Mouse (Mus musculus): ENCODE data around the gene 2010003K11Rik. TPM values are rescaled to one million over a fixed set of nuclear protein-coding genes. Genes with fewer than 3 reads are reported as not detected.

The 2010003K11Rik gene
- total and polyA plus RNA-seq, 3 experiments: not detected

GRCm38 (mm10) chr19:4497263-4497973, 965 bp downstream of the 2010003K11Rik start (continued):
- 0 out of 2 replicates have a peak, but pooled peaks have one; percentile 10 for TF ChIP-seq ELF1 (IDR thresholded peaks at IDR 0.05; ENCODE audit: low read depth, low read length)
- TF ChIP-seq JUND (conservative IDR thresholded peaks at IDR 0.05; ENCODE audit: low read depth, low read length): no peak
- peak; percentile 27; the same call in 1 of the 2 replicates for TF ChIP-seq MAX (IDR thresholded peaks at IDR 0.05; ENCODE audit: low read length)

GRCm38 (mm10) chr19:4496535-4497262, 1.7 kb downstream of the 2010003K11Rik start:
- no peaks in the 10 kb centered on the region for H3K79me2 ChIP-seq (replicated peaks; ENCODE audit: control insufficient read depth, extremely low read depth, insufficient read depth, poor library complexity, severe bottlenecking)
- H3K4me3 ChIP-seq (replicated peaks in 1 of 3; ENCODE audit: low read depth in 2 of 3, low read length in 2 of 3, poor library complexity in 1 of 3): no peak overlapping the region
- peaks cover 0 to 15% of the 10 kb centered on the region in 2 experiments; a peak in 2 of 4 replicates for H3K4me1 ChIP-seq (ENCODE audit: control insufficient read depth in 1 of 2, insufficient read depth in 2 of 2)
- TF ChIP-seq USF2 (conservative IDR thresholded peaks at IDR 0.05; ENCODE audit: low read depth, low read length) (no peak), MAX (IDR thresholded peaks at IDR 0.05; ENCODE audit: low read length) (no peak), JUN (IDR thresholded peaks at IDR 0.05; ENCODE audit: insufficient read depth, low read depth, low read length) (no peak), HCFC1 (IDR thresholded peaks at IDR 0.05; ENCODE audit: low read depth, low read length) (no peak), NELFE (IDR thresholded peaks at IDR 0.05; ENCODE audit: low read depth, low read length) (no peak), RAD21 (IDR thresholded peaks at IDR 0.05; ENCODE audit: low read depth, low read length) (no peak)
- H3K9ac ChIP-seq (ENCODE audit: insufficient read depth, low read depth): no peak overlapping the region
- no peak overlapping the region for H3K4me2 ChIP-seq (ENCODE audit: insufficient read depth, low read depth, poor library complexity, severe bottlenecking)
- no peak overlapping the region for H3K27ac ChIP-seq (ENCODE audit: insufficient read depth, low read depth)
- dilution Hi-C loops (cut with MboI; ENCODE audit: extremely low pct_ligation_motif_present, extremely low pct_unique_long_range_greater_than_20kb, low sequenced_read_pairs) (no loop called here), in situ Hi-C loops (cut with MboI; ENCODE audit: low pct_ligation_motif_present, low pct_unique_long_range_greater_than_20kb, low sequenced_read_pairs) (loop anchor here (5.0 to 25.0 kb wide), 4 partner anchors 128 to 491 kb away; partner anchors contain the start of genes Ctsf, Npas4 and Rce1)
- DNase-seq (ENCODE audit: extremely low read depth): no peak
- H3K36me3 ChIP-seq (replicated peaks in 1 of 2; ENCODE audit: control insufficient read depth in 1 of 2, insufficient read depth in 1 of 2, low read length in 1 of 2): no peaks in the 10 kb centered on the region
- no peaks in the 10 kb centered on the region for H3K9me3 ChIP-seq (replicated peaks; ENCODE audit: low read length)
- peaks cover 2% of the 10 kb centered on the region for H3K27me3 ChIP-seq (replicated peaks)

- in situ Hi-C loops (cut with MboI; ENCODE audit: low pct_ligation_motif_present, low pct_unique_long_range_greater_than_20kb, low sequenced_read_pairs): loop anchor here (5.0 to 25.0 kb wide), 4 partner anchors 129 to 491 kb away; partner anchors contain the start of genes Ctsf, Npas4 and Rce1
- no peak overlapping the region for H3K27ac ChIP-seq (ENCODE audit: insufficient read depth, low read depth)
- dilution Hi-C loops (cut with MboI; ENCODE audit: extremely low pct_ligation_motif_present, extremely low pct_unique_long_range_greater_than_20kb, low sequenced_read_pairs): no loop called here
Observed at GRCm38 (mm10) chr19:4495814-4496213, 2.6 kb downstream of the 2010003K11Rik start.

More at GRCm38 (mm10) chr19:4495814-4496213, 2.6 kb downstream of the 2010003K11Rik start:
- H3K4me1 ChIP-seq (ENCODE audit: control insufficient read depth in 1 of 2, insufficient read depth in 2 of 2): peaks cover 0 to 15% of the 10 kb centered on the region in 2 experiments; a peak in 2 of 4 replicates
- no peak overlapping the region for H3K4me2 ChIP-seq (ENCODE audit: insufficient read depth, low read depth, poor library complexity, severe bottlenecking)
- H3K4me3 ChIP-seq (replicated peaks in 1 of 3; ENCODE audit: low read depth in 2 of 3, low read length in 2 of 3, poor library complexity in 1 of 3): no peak overlapping the region
- no peaks in the 10 kb centered on the region for H3K79me2 ChIP-seq (replicated peaks; ENCODE audit: control insufficient read depth, extremely low read depth, insufficient read depth, poor library complexity, severe bottlenecking)
- TF ChIP-seq ZC3H11A (IDR thresholded peaks at IDR 0.05; ENCODE audit: low read depth, low read length) (no peak), MXI1 (IDR thresholded peaks at IDR 0.05; ENCODE audit: low read depth, low read length) (no peak), SMC3 (IDR thresholded peaks at IDR 0.05; ENCODE audit: low read depth, low read length) (no peak), ZNF384 (IDR thresholded peaks at IDR 0.05; ENCODE audit: low read depth, low read length) (no peak), IRF4 (IDR thresholded peaks at IDR 0.05; ENCODE audit: low read depth, low read length) (no peak), ELF1 (IDR thresholded peaks at IDR 0.05; ENCODE audit: low read depth, low read length) (no peak), TCF12 (IDR thresholded peaks at IDR 0.05; ENCODE audit: low read depth, low read length) (no peak), HCFC1 (IDR thresholded peaks at IDR 0.05; ENCODE audit: low read depth, low read length) (no peak), UBTF (IDR thresholded peaks at IDR 0.05; ENCODE audit: low read depth, low read length) (no peak), CHD1 (IDR thresholded peaks at IDR 0.05; ENCODE audit: low read depth, low read length) (no peak), MEF2A (IDR thresholded peaks at IDR 0.05; ENCODE audit: borderline replicate concordance, low read depth, low read length) (no peak), JUN (IDR thresholded peaks at IDR 0.05; ENCODE audit: insufficient read depth, low read depth, low read length) (no peak), JUND (conservative IDR thresholded peaks at IDR 0.05; ENCODE audit: low read depth, low read length) (no peak), CHD2 (IDR thresholded peaks at IDR 0.05; ENCODE audit: low read length) (no peak), MAFK (IDR thresholded peaks at IDR 0.05; ENCODE audit: insufficient replicate concordance, low read length) (no peak), NELFE (IDR thresholded peaks at IDR 0.05; ENCODE audit: low read depth, low read length) (no peak), SIN3A (IDR thresholded peaks at IDR 0.05; ENCODE audit: low read length) (no peak), NRF1 (IDR thresholded peaks at IDR 0.05; ENCODE audit: low read depth, low read length) (no peak)
- no peak overlapping the region for H3K9ac ChIP-seq (ENCODE audit: insufficient read depth, low read depth)
- H3K9me3 ChIP-seq (replicated peaks; ENCODE audit: low read length): no peaks in the 10 kb centered on the region
- no peaks in the 10 kb centered on the region for H3K36me3 ChIP-seq (replicated peaks in 1 of 2; ENCODE audit: control insufficient read depth in 1 of 2, insufficient read depth in 1 of 2, low read length in 1 of 2)
- peaks cover 2% of the 10 kb centered on the region for H3K27me3 ChIP-seq (replicated peaks)
- no peak for DNase-seq (ENCODE audit: extremely low read depth)
